Mouse (Mus musculus) cortical plate, adult 2 months (tissue): ENCODE data around the gene Epo.

ENCODE experiments used
- CTCF ChIP-seq: fragments of 200-500 bp; IDR thresholded peaks from 2 replicates; pipeline ENCODE4 v1.5.1; 2011; ENCODE audit warnings: mild to moderate bottlenecking, control low read depth, low read length; ENCODE audit not compliant: insufficient read depth; ENCODE audit errors: extremely low read depth
- POLR2A ChIP-seq: fragments of 200-500 bp; IDR thresholded peaks from 2 replicates; pipeline ENCODE4 v1.6.1; 2011; ENCODE audit warnings: mild to moderate bottlenecking, low read length, control low read depth; ENCODE audit not compliant: insufficient read depth; ENCODE audit errors: extremely low read depth

- TF ChIP-seq POLR2A (no peak), CTCF (no peak)
Measured at GRCm38 (mm10) chr5:137534762-137535161, 1.7 kb upstream of the Epo start.
